Mouse (Mus musculus): ENCODE measurements around the gene Gm6356.
"Not testable (repeated sequence)": the region's sequence is repeated elsewhere in the genome, so short reads cannot be mapped to it uniquely, and the experiment has no call there.

Gene Gm6356

DNA sequence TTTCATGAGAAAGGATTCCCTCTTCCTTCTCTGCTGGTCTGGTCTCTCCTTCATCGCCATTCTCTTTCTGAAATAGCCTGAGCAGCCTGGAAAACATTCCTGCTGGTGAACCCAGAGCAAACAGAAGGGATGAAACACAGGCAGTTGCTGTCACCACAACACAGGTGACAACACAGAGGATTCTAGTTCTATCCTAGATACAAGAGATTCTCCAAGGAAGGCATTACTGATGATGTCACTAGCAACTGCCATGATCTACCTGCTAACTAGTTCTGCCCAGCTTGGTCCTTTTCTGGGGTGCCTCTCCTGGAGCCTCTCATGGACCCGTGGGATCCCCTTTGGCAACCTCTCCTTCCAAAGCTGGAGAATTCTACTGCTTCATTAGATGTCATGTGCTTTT lies at the start of gene Gm6356:
TSS of gene Gm6356 (minus strand) at position 101 of the 400 bp plus-strand sequence.
- not testable (repeated sequence) for DNase-seq

All from lung, postnatal 4 days (tissue).